Mouse (Mus musculus): ENCODE measurements around the gene Lrrc75b. TPM values are rescaled to one million over a fixed set of nuclear protein-coding genes. Genes with fewer than 3 reads are reported as not detected.
"Not testable (repeated sequence)": the region's sequence is repeated elsewhere in the genome, so short reads cannot be mapped to it uniquely, and the experiment has no call there.

The Lrrc75b gene
- total RNA-seq, 2 experiments from 2014 or later, result 1.1 to 1.5 TPM

GRCm38 (mm10) chr10:75510446-75510845, 49.7 kb downstream of the Lrrc75b start:
- intact Hi-C loops (cut with DNase I), result loop anchor here (10.0 kb wide), 1 partner anchor 446 kb away; the partner anchor contains the start of gene Bcr
- DNase-seq, result peak; percentile 63 to 72

- DNase-seq; intact Hi-C loops (cut with DNase I): not testable (repeated sequence)
Observed at GRCm38 (mm10) chr10:75505928-75506327, 54.2 kb downstream of the Lrrc75b start.

GRCm38 (mm10) chr10:75505130-75505495, 55.0 kb downstream of the Lrrc75b start:
- DNase-seq, result no peak
- intact Hi-C loops (cut with DNase I), result no loop called here

- peak in 1 of 2 experiments; percentile 46 for DNase-seq
- intact Hi-C loops (cut with DNase I), result no loop called here
Observed at GRCm38 (mm10) chr10:75504234-75505129, 55.6 kb downstream of the Lrrc75b start.

- no peak for DNase-seq
- intact Hi-C loops (cut with DNase I), result no loop called here
Observed at GRCm38 (mm10) chr10:75503692-75504091, 56.4 kb downstream of the Lrrc75b start.

GRCm38 (mm10) chr10:75501641-75502040, 58.5 kb downstream of the Lrrc75b start:
- DNase-seq, result no peak
- intact Hi-C loops (cut with DNase I), result no loop called here

GRCm38 (mm10) chr10:75500345-75500744, 59.8 kb downstream of the Lrrc75b start:
- intact Hi-C loops (cut with DNase I), result no loop called here
- no peak for DNase-seq

Other genes with a start within 250 kb of the Lrrc75b start
- gene Adora2a, start 243.5 kb downstream of the Lrrc75b start, total RNA-seq (2021), result 10 to 100 TPM in 1 of 2 experiments, 1 to 10 TPM in 1; 9.2 to 16.7 TPM
- gene Upb1, start 159.2 kb downstream of the Lrrc75b start, total RNA-seq (2021), result 1 to 10 TPM in 1 of 2 experiments, under 1 TPM in 1; 0.65 to 1.3 TPM
- gene Snrpd3, start 42.8 kb downstream of the Lrrc75b start, total RNA-seq (2021), result 10 to 100 TPM; 65.7 to 69.5 TPM
- gene Gucd1, start 42.4 kb downstream of the Lrrc75b start, total RNA-seq (2021), result 10 to 100 TPM; 41.8 to 44.2 TPM
- not detected for gene Ggt1, start 1.3 kb upstream of the Lrrc75b start, total RNA-seq (2021)
- gene Ggt5, start 29.0 kb upstream of the Lrrc75b start, total RNA-seq (2021), result 1 to 10 TPM; 5.4 to 9.0 TPM
- gene Susd2, start 83.7 kb upstream of the Lrrc75b start, total RNA-seq (2021), result 1 to 10 TPM; 1.4 to 1.8 TPM
- gene Cabin1, start 204.0 kb upstream of the Lrrc75b start, total RNA-seq (2021), result 10 to 100 TPM; 23.4 to 26.2 TPM
- gene Ddt, start 213.1 kb upstream of the Lrrc75b start, total RNA-seq (2021), result 100 to 1,000 TPM in 1 of 2 experiments, 10 to 100 TPM in 1; 96.7 to 104 TPM
- gene Gm20441, start 220.6 kb upstream of the Lrrc75b start, total RNA-seq (2021), result not detected
- 1 to 10 TPM; 4.1 to 4.8 TPM for gene Gstt3, start 221.1 kb upstream of the Lrrc75b start, total RNA-seq (2021)
- 10 to 100 TPM; 14.5 to 20.3 TPM for gene Gstt1, start 238.3 kb upstream of the Lrrc75b start, total RNA-seq (2021)